Mouse (Mus musculus) lung, embryonic 14.5 days (tissue): ENCODE results near the gene Magi1. TPM values are rescaled to one million over a fixed set of nuclear protein-coding genes. Genes with fewer than 3 reads are reported as not detected.
A peak's percentile ranks its signal among the peaks of the same experiment; 100 is the strongest.

ENCODE experiments used
- ATAC-seq: fragments of 200-750 bp; cut with Nextera tagmentation; 2 replicates; pipeline ENCODE4 v1.8.0; 2017; ENCODE audit warnings: mild to moderate bottlenecking, moderate TSS enrichment, moderate library complexity; ENCODE audit not compliant: insufficient read depth
- DNase-seq: peaks from one replicate; pipeline ENCODE4 v3.0.0-alpha.2; 2015
- H3K27ac ChIP-seq: fragments of 300-500 bp; sonication (generic); 2 replicates; pipeline ENCODE4 v1.5.1; 2014; ENCODE audit warnings: low read depth, mild to moderate bottlenecking, moderate library complexity
- H3K27me3 ChIP-seq: fragments of 300-500 bp; sonication (generic); 2 replicates; pipeline ENCODE4 v1.6.1; 2014; ENCODE audit warnings: low read length, control low read depth; ENCODE audit not compliant: insufficient read depth
- H3K36me3 ChIP-seq: fragments of 300-500 bp; sonication (generic); 2 replicates; pipeline ENCODE4 v1.6.1; 2014; ENCODE audit warnings: control low read depth; ENCODE audit not compliant: insufficient read depth
- H3K4me1 ChIP-seq: fragments of 300-500 bp; sonication (generic); 2 replicates; pipeline ENCODE4 v1.6.1; 2014; ENCODE audit warnings: antibody characterized with exemption, control low read depth; ENCODE audit not compliant: insufficient read depth
- H3K4me2 ChIP-seq: fragments of 300-500 bp; sonication (generic); 2 replicates; pipeline ENCODE4 v1.6.1; 2014; ENCODE audit warnings: mild to moderate bottlenecking
- H3K4me3 ChIP-seq: fragments of 300-500 bp; sonication (generic); 2 replicates; pipeline ENCODE4 v1.5.1; 2014; ENCODE audit warnings: low read depth, low read length
- H3K9ac ChIP-seq: fragments of 300-500 bp; sonication (generic); 2 replicates; pipeline ENCODE4 v1.6.1; 2014
- H3K9me3 ChIP-seq: fragments of 300-500 bp; sonication (generic); 2 replicates; pipeline ENCODE4 v1.6.1; 2016; ENCODE audit warnings: low read depth, low read length, control low read depth
- CTCF ChIP-seq: IDR thresholded peaks from 2 replicates; pipeline ENCODE4 v1.5.1; 2016; ENCODE audit warnings: antibody characterized with exemption, low read depth
- WGBS: fragments of 180-500 bp; shearing (Covaris S2); extraction: QIAGEN DNeasy Blood & Tissue Kit; methylation state at CpG from one replicate; pipeline ENCODE4 v1.1.7; 2014; 5-methylcytosine and 5-hydroxymethylcytosine counted together
- polyA plus RNA-seq: library from polyadenylated mRNA; unstranded; fragments of >200 nt; fragmentation: Nextera tagmentation; extraction: Ambion mirVana; gene quantifications from 2 replicates; pipeline ENCODE4 v1.2.1, GENCODE M21; 2014

The Magi1 gene
- polyA plus RNA-seq, 1 experiment from 2014 or later: 10.1 TPM

GRCm38 (mm10) chr6:94069421-94069820 is 214.3 kb downstream of the Magi1 start:
- H3K9ac ChIP-seq: no peak overlapping the region
- DNase-seq: no peak
- no peak overlapping the region for H3K27ac ChIP-seq

DNA sequence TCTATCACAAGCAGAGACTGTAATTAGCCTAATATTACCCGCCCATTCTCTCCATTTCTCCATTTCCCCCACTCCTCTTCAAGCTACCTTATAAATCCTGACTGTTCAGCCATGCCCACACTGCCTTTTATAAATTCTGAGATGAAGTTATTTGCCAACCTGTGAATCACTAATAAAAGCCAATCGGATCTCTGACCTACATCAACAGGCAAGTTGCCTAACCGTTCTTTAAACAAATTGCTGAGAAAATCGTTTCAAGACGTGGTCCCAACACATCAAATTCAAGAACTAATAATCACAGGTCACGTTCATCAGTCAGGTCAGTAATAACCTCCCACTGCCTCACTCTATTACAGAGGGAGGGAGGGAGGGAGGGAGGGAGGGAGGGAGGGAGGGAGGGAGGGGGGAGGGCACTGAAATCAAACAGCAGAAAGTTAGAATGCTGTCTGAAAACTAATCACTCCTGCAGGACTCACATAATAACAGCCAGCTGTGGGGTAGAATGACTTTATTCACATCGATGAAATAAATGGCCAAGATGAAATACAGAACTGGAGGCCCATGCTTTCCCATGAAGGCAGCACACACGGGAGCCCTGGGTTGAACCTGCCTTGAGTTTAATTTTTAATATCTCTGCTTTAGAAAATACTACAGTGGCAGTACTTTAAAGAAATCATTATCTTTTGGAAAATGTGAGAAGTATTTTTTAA is 215.8 kb downstream of the Magi1 start:
- no peak for TF ChIP-seq CTCF
- Histone ChIP-seq H3K4me1 (peaks cover 14% of the 10 kb centered on the region; the same call in 1 of the 2 replicates), H3K27ac (no peak overlapping the region)

More at GRCm38 (mm10) chr6:94069421-94069820, 214.3 kb downstream of the Magi1 start:
- Histone ChIP-seq H3K4me3 (no peak overlapping the region), H3K36me3 (no peaks in the 10 kb centered on the region), H3K4me1 (peaks cover 14% of the 10 kb centered on the region; the same call in 1 of the 2 replicates), H3K4me2 (no peak overlapping the region), H3K27me3 (no peaks in the 10 kb centered on the region), H3K9me3 (no peaks in the 10 kb centered on the region)
- TF ChIP-seq CTCF: no peak
- 21% methylated on average over 3 of the region's 3 CpGs for WGBS
- ATAC-seq: peak; percentile 21; the same call in 1 of the 2 replicates

DNA sequence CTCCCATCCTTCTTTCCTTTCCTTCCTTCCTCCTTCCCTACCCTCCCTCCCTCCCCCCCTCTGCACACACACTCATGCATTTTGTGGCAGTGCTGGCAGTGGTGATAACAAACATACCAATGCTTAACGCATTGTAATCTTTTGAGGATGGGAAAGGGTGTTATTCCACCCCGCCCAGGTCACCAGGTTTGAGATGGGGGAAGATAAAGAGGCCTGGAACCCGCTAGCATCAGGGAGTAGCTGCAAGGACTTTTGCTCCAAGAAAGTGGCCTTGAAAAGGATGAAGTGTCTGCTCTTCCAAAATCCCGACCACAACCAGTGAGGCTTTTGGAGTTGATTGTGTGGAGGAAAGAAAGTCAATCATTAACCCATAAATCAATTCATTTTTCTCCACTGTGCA is 218.9 kb downstream of the Magi1 start:
- 44% methylated on average over 4 of the region's 4 CpGs for WGBS
- H3K27ac ChIP-seq: no peak overlapping the region
- no peaks in the 10 kb centered on the region for H3K36me3 ChIP-seq
- no peak for ATAC-seq
- no peak overlapping the region for H3K4me2 ChIP-seq
- H3K4me1 ChIP-seq: peaks cover 11% of the 10 kb centered on the region; the same call in 1 of the 2 replicates
- TF ChIP-seq CTCF: no peak
- no peaks in the 10 kb centered on the region for H3K27me3 ChIP-seq
- H3K4me3 ChIP-seq: no peak overlapping the region
- no peaks in the 10 kb centered on the region for H3K9me3 ChIP-seq
- no peak for DNase-seq
- no peak overlapping the region for H3K9ac ChIP-seq

More for the DNA sequence above, 215.8 kb downstream of the Magi1 start:
- H3K36me3 ChIP-seq: no peaks in the 10 kb centered on the region
- ATAC-seq: no peak
- DNase-seq: no peak
- H3K9me3 ChIP-seq: no peaks in the 10 kb centered on the region
- no peak overlapping the region for H3K4me3 ChIP-seq
- H3K4me2 ChIP-seq: no peak overlapping the region
- 43% methylated on average over 8 of the region's 8 CpGs for WGBS
- no peaks in the 10 kb centered on the region for H3K27me3 ChIP-seq
- no peak overlapping the region for H3K9ac ChIP-seq

DNA sequence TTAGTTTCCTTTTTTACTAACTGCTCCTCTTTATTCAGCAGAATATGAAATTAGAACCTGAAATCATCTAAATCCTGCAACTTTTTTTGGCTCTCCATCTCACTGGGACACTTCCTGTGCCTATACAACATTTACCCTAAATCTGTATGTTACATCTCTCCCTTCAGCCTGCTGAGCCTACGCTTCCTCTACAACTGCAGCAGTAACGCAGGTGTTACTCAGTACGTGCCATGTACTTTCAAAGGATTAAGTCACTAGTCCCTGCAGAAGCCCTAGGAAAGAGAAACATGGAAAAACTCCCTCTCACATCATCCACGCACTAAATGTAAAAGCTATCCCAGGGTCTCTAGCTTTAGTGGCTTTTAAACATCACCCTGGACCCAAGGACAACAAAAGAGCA is 220.2 kb downstream of the Magi1 start:
- Histone ChIP-seq H3K36me3 (no peaks in the 10 kb centered on the region), H3K4me2 (no peak overlapping the region), H3K9ac (no peak overlapping the region), H3K9me3 (no peaks in the 10 kb centered on the region), H3K27ac (no peak overlapping the region), H3K27me3 (no peaks in the 10 kb centered on the region), H3K4me1 (0 out of 2 replicates have a peak, but pooled peaks cover 5% of the 10 kb centered on the region), H3K4me3 (no peak overlapping the region)
- TF ChIP-seq CTCF: no peak
- ATAC-seq (no peak), DNase-seq (no peak)
- WGBS: 80% methylated on average over 4 of the region's 4 CpGs

- DNase-seq (no peak), ATAC-seq (no peak)
- Histone ChIP-seq H3K27me3 (no peaks in the 10 kb centered on the region), H3K9ac (no peak overlapping the region), H3K4me2 (no peak overlapping the region), H3K36me3 (no peaks in the 10 kb centered on the region), H3K4me1 (0 out of 2 replicates have a peak, but pooled peaks cover 5% of the 10 kb centered on the region), H3K9me3 (no peaks in the 10 kb centered on the region), H3K27ac (no peak overlapping the region; the same call in 1 of the 2 replicates), H3K4me3 (no peak overlapping the region)
- TF ChIP-seq CTCF: no peak
- 59% methylated on average over 8 of the region's 8 CpGs for whole genome bisulfite sequencing
Measured at GRCm38 (mm10) chr6:94061424-94061980, 222.2 kb downstream of the Magi1 start.

GRCm38 (mm10) chr6:94060621-94061213 is 223.0 kb downstream of the Magi1 start:
- H3K27me3 ChIP-seq: no peaks in the 10 kb centered on the region
- H3K9me3 ChIP-seq: no peaks in the 10 kb centered on the region
- ATAC-seq (no peak), DNase-seq (no peak)
- no peak overlapping the region; the same call in 1 of the 2 replicates for H3K27ac ChIP-seq
- no peak for TF ChIP-seq CTCF
- whole genome bisulfite sequencing: 77% methylated on average over 7 of the region's 7 CpGs
- H3K4me2 ChIP-seq: no peak overlapping the region
- 0 out of 2 replicates have a peak, but pooled peaks cover 5% of the 10 kb centered on the region for H3K4me1 ChIP-seq
- H3K4me3 ChIP-seq: no peak overlapping the region
- H3K9ac ChIP-seq: no peak overlapping the region
- no peaks in the 10 kb centered on the region for H3K36me3 ChIP-seq

GRCm38 (mm10) chr6:94059090-94059489 is 224.6 kb downstream of the Magi1 start:
- no peak for ATAC-seq

More at GRCm38 (mm10) chr6:94059090-94059489, 224.6 kb downstream of the Magi1 start:
- no peak for DNase-seq
- Histone ChIP-seq H3K9ac (no peak overlapping the region), H3K9me3 (no peaks in the 10 kb centered on the region), H3K4me3 (no peak overlapping the region), H3K27ac (no peak overlapping the region), H3K36me3 (no peaks in the 10 kb centered on the region), H3K27me3 (no peaks in the 10 kb centered on the region), H3K4me2 (no peak overlapping the region), H3K4me1 (0 out of 2 replicates have a peak, but pooled peaks cover 5% of the 10 kb centered on the region)
- TF ChIP-seq CTCF: no peak
- WGBS: 84% methylated on average over 2 of the region's 2 CpGs
